Mouse (Mus musculus) forebrain, embryonic 14.5 days (tissue): ENCODE results near the gene Gm8369. TPM values are rescaled to one million over a fixed set of nuclear protein-coding genes. Genes with fewer than 3 reads are reported as not detected.

ENCODE experiments used
- ATAC-seq: fragments of 200-750 bp; cut with Nextera tagmentation; 2 replicates; pipeline ENCODE4 v1.8.0; 2017; ENCODE audit warnings: mild to moderate bottlenecking, moderate library complexity
- DNase-seq: peaks from one replicate; pipeline ENCODE4 v3.0.0-alpha.2; 2015; ENCODE audit warnings: low spot score
- H3K27ac ChIP-seq: fragments of 300-500 bp; sonication (generic); 2 replicates; pipeline ENCODE4 v1.5.1; 2014; ENCODE audit warnings: low read depth, mild to moderate bottlenecking, control low read depth, low read length, moderate library complexity
- H3K27me3 ChIP-seq: fragments of 300-500 bp; sonication (generic); replicated peaks from 2 replicates; pipeline ENCODE4 v1.6.1; 2014; ENCODE audit warnings: low read length, control low read depth, mixed read lengths; ENCODE audit not compliant: control insufficient read depth, insufficient read depth
- H3K36me3 ChIP-seq: fragments of 300-500 bp; sonication (generic); 2 replicates; pipeline ENCODE4 v1.6.1; 2014; ENCODE audit warnings: low read length, control low read depth; ENCODE audit not compliant: control insufficient read depth, insufficient read depth
- H3K4me1 ChIP-seq: fragments of 300-500 bp; sonication (generic); 2 replicates; pipeline ENCODE4 v1.6.1; 2014; ENCODE audit warnings: antibody characterized with exemption, low read length, control low read depth; ENCODE audit not compliant: control insufficient read depth, insufficient read depth
- H3K4me2 ChIP-seq: fragments of 300-500 bp; sonication (generic); 2 replicates; pipeline ENCODE4 v1.6.1; 2014; ENCODE audit warnings: mild to moderate bottlenecking, control low read depth, low read length
- H3K4me3 ChIP-seq: fragments of 300-500 bp; sonication (generic); 2 replicates; pipeline ENCODE4 v1.5.1; 2014; ENCODE audit warnings: low read depth, low read length, control low read depth
- H3K9ac ChIP-seq: fragments of 300-500 bp; sonication (generic); 2 replicates; pipeline ENCODE4 v1.6.1; 2014; ENCODE audit warnings: mild to moderate bottlenecking, low read length, control low read depth, moderate library complexity
- H3K9me3 ChIP-seq: fragments of 300-500 bp; sonication (generic); replicated peaks from 2 replicates; pipeline ENCODE4 v1.6.1; 2016; ENCODE audit warnings: low read length, control low read depth, mixed read lengths; ENCODE audit not compliant: control insufficient read depth
- WGBS: fragments of 180-500 bp; shearing (Covaris S2); extraction: QIAGEN DNeasy Blood & Tissue Kit; methylation state at CpG from one replicate; pipeline ENCODE4 v1.1.7; 2014; 5-methylcytosine and 5-hydroxymethylcytosine counted together
- polyA plus RNA-seq: library from polyadenylated mRNA; unstranded; fragments of >200 nt; fragmentation: Nextera tagmentation; extraction: Ambion mirVana; gene quantifications from 2 replicates; pipeline ENCODE4 v1.2.1, GENCODE M21; 2014

Gm8369 gene
- polyA plus RNA-seq, 1 experiment from 2014 or later: not detected

- Histone ChIP-seq H3K4me3 (no peak overlapping the region), H3K4me1 (no peaks in the 10 kb centered on the region), H3K9ac (no peak overlapping the region), H3K9me3 (no peaks in the 10 kb centered on the region), H3K36me3 (no peaks in the 10 kb centered on the region), H3K27ac (no peak overlapping the region), H3K4me2 (no peak overlapping the region), H3K27me3 (no peaks in the 10 kb centered on the region)
- 81% methylated on average over 2 of the region's 2 CpGs for WGBS
- DNase-seq (no peak), ATAC-seq (no peak)
These were observed 6.0 kb upstream of the Gm8369 start for GRCm38 (mm10) chr19:11479714-11480113.

GRCm38 (mm10) chr19:11482684-11483083, 3.1 kb upstream of the Gm8369 start:
- WGBS: 91% methylated on average over 2 of the region's 2 CpGs
- H3K27me3 ChIP-seq: no peaks in the 10 kb centered on the region
- no peak overlapping the region for H3K27ac ChIP-seq
- no peak overlapping the region for H3K4me2 ChIP-seq
- H3K4me3 ChIP-seq: no peak overlapping the region
- H3K9ac ChIP-seq: no peak overlapping the region
- no peaks in the 10 kb centered on the region for H3K4me1 ChIP-seq
- H3K9me3 ChIP-seq: no peaks in the 10 kb centered on the region
- no peak for DNase-seq
- ATAC-seq: no peak
- H3K36me3 ChIP-seq: no peaks in the 10 kb centered on the region

GRCm38 (mm10) chr19:11483941-11484340, 1.8 kb upstream of the Gm8369 start:
- no peaks in the 10 kb centered on the region for H3K27me3 ChIP-seq
- no peak overlapping the region for H3K27ac ChIP-seq
- H3K4me1 ChIP-seq: no peaks in the 10 kb centered on the region
- no peak overlapping the region for H3K4me2 ChIP-seq
- H3K4me3 ChIP-seq: no peak overlapping the region
- H3K9me3 ChIP-seq: no peaks in the 10 kb centered on the region
- DNase-seq (no peak), ATAC-seq (no peak)
- no peak overlapping the region for H3K9ac ChIP-seq
- H3K36me3 ChIP-seq: no peaks in the 10 kb centered on the region
- WGBS: 73% methylated on average over 4 of the region's 4 CpGs

GRCm38 (mm10) chr19:11484388-11484787, 1.4 kb upstream of the Gm8369 start:
- Histone ChIP-seq H3K9ac (no peak overlapping the region), H3K9me3 (no peaks in the 10 kb centered on the region), H3K27me3 (no peaks in the 10 kb centered on the region), H3K4me1 (no peaks in the 10 kb centered on the region), H3K4me2 (no peak overlapping the region), H3K36me3 (no peaks in the 10 kb centered on the region), H3K27ac (no peak overlapping the region), H3K4me3 (no peak overlapping the region)
- ATAC-seq (no peak), DNase-seq (no peak)
- 83% methylated on average over 3 of the region's 3 CpGs for WGBS

GRCm38 (mm10) chr19:11485266-11485665, 472 bp upstream of the Gm8369 start:
- H3K36me3 ChIP-seq: no peaks in the 10 kb centered on the region
- H3K9ac ChIP-seq: no peak overlapping the region
- H3K4me2 ChIP-seq: no peak overlapping the region
- ATAC-seq (no peak), DNase-seq (no peak)
- H3K27ac ChIP-seq: no peak overlapping the region
- no peaks in the 10 kb centered on the region for H3K27me3 ChIP-seq
- H3K4me1 ChIP-seq: no peaks in the 10 kb centered on the region
- H3K4me3 ChIP-seq: no peak overlapping the region
- no peaks in the 10 kb centered on the region for H3K9me3 ChIP-seq
- 92% methylated on average over 3 of the region's 3 CpGs for WGBS

GRCm38 (mm10) chr19:11486599-11486998, 861 bp downstream of the Gm8369 start:
- Histone ChIP-seq H3K27ac (no peak overlapping the region), H3K4me3 (no peak overlapping the region), H3K4me2 (no peak overlapping the region), H3K36me3 (no peaks in the 10 kb centered on the region), H3K9ac (no peak overlapping the region), H3K9me3 (no peaks in the 10 kb centered on the region), H3K4me1 (no peaks in the 10 kb centered on the region), H3K27me3 (no peaks in the 10 kb centered on the region)
- DNase-seq: no peak
- no peak for ATAC-seq
- 86% methylated on average over 1 of the region's 1 CpGs for WGBS

- Histone ChIP-seq H3K4me2 (no peak overlapping the region), H3K4me1 (no peaks in the 10 kb centered on the region)
These were observed 5.9 kb downstream of the Gm8369 start for GRCm38 (mm10) chr19:11491406-11492189.

GRCm38 (mm10) chr19:11492671-11493070, 6.9 kb downstream of the Gm8369 start:
- H3K4me3 ChIP-seq: no peak overlapping the region
- no peak overlapping the region for H3K27ac ChIP-seq
- H3K27me3 ChIP-seq: no peaks in the 10 kb centered on the region
- DNase-seq (no peak), ATAC-seq (no peak)
- H3K4me2 ChIP-seq: no peak overlapping the region
- 78% methylated on average over 1 of the region's 1 CpGs for WGBS
- no peaks in the 10 kb centered on the region for H3K9me3 ChIP-seq
- H3K9ac ChIP-seq: no peak overlapping the region
- H3K4me1 ChIP-seq: no peaks in the 10 kb centered on the region
- no peaks in the 10 kb centered on the region for H3K36me3 ChIP-seq

More at GRCm38 (mm10) chr19:11491406-11492189, 5.9 kb downstream of the Gm8369 start:
- no peaks in the 10 kb centered on the region for H3K9me3 ChIP-seq
- H3K27ac ChIP-seq: no peak overlapping the region
- ATAC-seq (no peak), DNase-seq (no peak)
- no peaks in the 10 kb centered on the region for H3K36me3 ChIP-seq
- 70% methylated on average over 4 of the region's 4 CpGs for WGBS
- H3K9ac ChIP-seq: no peak overlapping the region
- H3K27me3 ChIP-seq: no peaks in the 10 kb centered on the region
- H3K4me3 ChIP-seq: no peak overlapping the region

- no peak overlapping the region for H3K27ac ChIP-seq
- no peak overlapping the region for H3K9ac ChIP-seq
- DNase-seq (no peak), ATAC-seq (no peak)
- H3K27me3 ChIP-seq: no peaks in the 10 kb centered on the region
- H3K4me2 ChIP-seq: no peak overlapping the region
- WGBS: 89% methylated on average over 3 of the region's 3 CpGs
- no peaks in the 10 kb centered on the region for H3K9me3 ChIP-seq
- H3K4me1 ChIP-seq: no peaks in the 10 kb centered on the region
- H3K36me3 ChIP-seq: no peaks in the 10 kb centered on the region
- no peak overlapping the region for H3K4me3 ChIP-seq
These were observed 8.8 kb downstream of the Gm8369 start for GRCm38 (mm10) chr19:11494519-11494918.
